Mouse (Mus musculus): Measurements from ENCODE around the gene Mdp1.

Gene Mdp1

DNA sequence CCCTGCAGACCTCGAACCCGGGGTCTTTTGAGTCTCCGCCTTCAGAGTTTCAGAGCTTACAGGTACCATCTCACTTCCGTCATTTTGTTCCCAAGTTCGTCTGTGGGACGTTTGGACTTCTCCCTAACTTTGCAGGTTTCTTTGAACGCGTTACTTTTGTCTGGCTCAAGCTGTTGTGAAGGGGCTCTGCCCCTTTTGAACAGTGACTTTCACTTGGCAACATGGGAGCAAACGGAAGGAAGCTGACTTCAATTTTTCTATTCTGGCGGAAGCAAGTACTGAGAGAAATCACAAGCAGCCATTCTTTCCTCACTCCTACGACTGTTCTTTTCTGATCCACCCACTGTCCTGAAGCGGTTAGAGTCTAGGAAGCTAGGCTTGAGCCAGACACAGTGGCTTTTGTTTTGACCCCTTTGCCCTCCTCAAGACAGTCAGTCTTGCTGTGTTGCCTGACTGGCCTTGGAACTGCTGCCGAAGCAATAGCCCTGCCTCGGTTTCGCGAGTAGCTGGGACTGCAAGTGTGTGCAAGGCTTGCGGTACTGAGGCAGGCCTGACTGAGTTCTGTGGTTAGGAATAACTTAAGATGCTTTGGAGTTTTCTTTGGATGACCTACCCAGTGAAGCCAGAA lies 15.9 kb downstream of the Mdp1 start:
- in situ Hi-C loops (cut with MboI; ENCODE audit: unreplicated experiment in 2 of 2): no loop called here

DNA sequence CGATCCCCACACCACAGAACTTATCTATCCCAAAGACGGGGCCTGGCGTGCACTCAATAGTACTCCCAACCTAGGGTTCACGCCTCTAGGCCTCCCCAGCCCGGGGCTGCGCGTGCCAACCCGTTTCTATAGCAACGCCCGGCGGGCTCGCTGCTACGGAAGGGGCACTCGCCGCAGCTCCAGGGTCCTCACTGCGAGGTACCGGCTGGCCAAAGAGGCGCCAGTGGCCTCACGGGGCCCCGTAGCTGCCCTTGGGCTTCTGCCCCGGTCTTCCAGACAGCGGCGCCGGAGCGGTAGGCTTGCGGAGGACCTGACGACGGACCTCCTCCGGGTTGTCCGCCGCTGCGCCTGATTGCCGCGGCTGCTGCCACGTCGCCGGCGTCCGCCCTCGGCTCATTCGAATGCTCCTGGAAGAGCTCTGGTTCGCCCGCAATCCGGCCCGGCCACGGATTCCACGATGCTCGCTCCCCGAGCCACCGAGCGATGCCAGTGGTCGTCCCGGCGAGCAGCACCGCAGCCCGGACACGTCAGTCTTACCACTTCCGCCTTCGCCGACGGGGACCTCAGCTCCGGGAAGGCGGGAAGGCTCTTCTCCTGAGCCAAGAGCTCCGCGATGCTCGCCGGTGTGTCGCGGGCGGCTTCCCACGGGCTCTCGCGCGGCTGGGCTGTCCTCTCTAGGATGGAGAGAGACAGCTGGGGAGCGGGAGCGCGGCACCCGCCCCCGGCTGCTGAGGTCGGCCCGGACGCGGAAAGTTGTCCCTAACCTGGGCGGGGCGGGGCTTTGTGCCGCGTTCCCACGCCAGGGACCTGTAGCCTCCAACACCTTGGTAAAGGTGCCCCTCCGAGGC lies 17.0 kb downstream of the Mdp1 start, which contains the start of gene Tm9sf1:
Tm9sf1 (minus strand) TSS at position 747 of the 848 bp plus-strand sequence.
- in situ Hi-C loops (cut with MboI; ENCODE audit: unreplicated experiment in 2 of 2): no loop called here

DNA sequence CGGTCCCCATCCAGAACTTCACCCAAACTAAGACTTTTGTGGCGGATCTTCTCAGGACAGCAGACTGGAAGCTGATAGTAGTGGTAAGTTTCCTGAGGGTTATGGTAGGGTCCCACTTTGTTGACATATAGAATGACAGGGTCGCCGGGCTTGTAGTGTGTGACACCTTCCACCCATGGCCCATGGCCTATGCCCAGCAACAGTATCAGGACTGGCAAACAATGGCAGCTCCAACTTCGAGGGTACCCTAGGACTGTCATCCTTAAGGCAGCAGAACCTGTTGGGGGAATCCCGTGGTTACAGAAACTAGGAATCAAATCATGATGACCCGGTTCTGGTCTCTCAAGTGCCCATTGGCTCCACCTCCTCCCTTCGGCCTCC lies 17.6 kb downstream of the Mdp1 start:
- in situ Hi-C loops (cut with MboI; ENCODE audit: unreplicated experiment in 2 of 2): no loop called here

DNA sequence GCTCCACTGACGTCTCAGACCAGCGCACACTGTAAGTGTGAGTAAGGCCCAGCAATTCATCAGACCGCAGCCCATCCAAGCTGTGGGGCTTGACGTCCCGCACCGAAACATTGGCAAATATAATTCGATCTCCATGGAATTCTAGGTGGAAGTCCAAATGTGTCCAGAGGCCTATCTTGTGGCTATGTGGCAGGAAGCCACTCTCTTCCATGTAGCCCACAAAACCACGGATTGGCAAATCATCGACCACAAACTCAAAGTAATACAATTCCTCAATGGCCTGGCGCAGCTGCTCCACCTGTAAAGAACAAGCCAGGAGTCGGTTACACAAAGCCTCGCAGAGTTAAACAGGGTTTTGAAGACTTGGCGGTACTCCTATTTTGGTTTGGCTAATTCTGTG lies 19.0 kb downstream of the Mdp1 start:
- in situ Hi-C loops (cut with MboI; ENCODE audit: unreplicated experiment in 2 of 2): no loop called here

DNA sequence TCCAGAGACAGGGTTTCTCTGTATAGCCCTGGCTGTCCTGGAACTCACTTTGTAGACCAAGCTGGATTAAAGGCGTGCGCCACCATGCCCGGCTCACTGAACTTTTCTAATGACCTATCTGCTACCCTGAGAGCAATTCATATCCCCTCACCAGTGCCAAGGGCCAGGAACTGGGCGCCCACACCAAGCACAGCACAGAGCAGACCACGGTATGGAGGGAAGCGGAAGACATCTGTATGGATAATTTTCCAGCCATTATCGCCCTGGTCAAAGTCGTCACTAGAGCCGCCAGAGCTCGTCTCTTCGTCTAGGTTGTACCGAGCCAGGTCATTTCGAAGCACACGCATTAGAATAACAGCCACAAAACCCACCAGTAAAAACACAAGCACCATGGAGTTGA lies 19.5 kb downstream of the Mdp1 start:
- in situ Hi-C loops (cut with MboI; ENCODE audit: unreplicated experiment in 2 of 2): no loop called here

DNA sequence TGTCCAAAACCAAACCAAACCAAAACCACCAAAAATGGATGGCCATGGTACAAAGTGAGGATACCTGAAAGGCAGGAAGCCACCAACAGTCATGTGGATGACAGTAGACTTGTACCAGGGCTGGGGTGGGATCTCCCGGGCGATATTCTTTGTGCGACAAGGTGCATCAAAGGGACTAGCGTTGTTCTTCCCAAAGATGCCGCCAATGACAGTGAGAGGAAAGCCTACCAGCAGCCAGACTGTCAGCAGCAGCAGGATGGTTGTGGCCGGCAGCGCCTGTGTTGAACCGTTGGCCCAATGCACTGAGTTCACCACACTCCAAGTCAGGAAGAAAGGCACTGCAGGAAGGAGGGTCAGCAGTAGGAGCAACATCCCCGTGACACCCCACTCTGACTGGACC lies 22.5 kb downstream of the Mdp1 start, which contains the start of gene Gm49378:
Gm49378 (minus strand) TSS at position 101 of the 400 bp plus-strand sequence.
- in situ Hi-C loops (cut with MboI; ENCODE audit: unreplicated experiment in 2 of 2): no loop called here

DNA sequence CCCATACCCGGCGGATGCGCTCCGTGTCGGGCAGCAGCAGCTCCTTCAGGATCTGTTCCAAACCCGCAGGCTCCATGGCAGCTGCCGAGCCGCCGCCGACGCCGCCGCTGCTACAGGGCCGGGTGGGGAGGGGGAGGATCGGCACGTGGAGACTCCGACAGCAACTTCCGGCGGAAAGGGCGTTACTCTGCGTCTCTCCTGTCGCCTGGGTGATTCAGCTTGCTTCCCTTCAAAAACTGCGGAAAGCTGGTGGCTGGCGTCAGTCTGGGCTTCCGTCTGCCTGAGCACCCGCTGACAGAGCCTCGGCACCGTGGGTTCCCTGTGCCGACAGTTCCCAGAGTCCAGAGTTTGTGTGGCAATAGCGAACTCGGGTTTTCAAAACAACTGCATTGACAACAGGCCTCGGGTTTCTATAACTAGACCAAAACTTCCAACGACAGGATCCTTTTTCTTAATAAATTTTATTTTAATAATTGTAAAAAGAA lies 24.7 kb downstream of the Mdp1 start, which contains the start of gene Ipo4:
Ipo4 (minus strand) TSS at position 435 of the 485 bp plus-strand sequence.
- in situ Hi-C loops (cut with MboI; ENCODE audit: unreplicated experiment in 2 of 2): no loop called here

DNA sequence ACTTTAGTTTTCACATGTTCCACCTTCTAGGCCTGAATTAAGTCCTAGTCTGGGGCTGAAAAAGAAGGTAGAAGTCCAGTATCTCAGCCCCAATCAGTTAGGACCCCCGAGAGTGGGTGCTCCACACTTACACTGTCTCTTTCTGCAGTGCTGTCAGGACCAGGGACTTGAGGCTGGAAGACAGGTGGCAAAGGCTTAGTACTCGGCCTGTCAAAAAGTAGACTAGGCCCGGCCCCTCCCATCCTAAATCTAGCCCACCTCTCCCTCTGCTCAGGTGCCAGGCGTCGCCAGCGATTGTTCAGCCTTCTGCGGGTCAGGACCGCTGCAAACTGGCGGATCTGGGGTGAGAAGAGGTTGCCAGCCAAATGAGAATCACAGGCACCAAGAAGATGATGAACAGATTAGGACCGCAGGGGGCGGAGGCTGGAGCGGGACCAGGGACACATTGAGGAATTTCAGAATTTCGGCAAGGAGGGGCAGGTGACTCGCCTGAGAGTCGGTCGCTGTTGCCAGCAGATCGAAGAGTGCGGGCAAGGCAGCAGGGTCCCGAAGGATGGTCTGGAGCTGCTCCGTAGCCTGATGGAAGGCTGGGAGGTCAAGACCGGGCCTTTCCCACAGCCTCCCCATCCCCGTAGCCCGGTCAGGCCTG lies 25.3 kb downstream of the Mdp1 start:
- in situ Hi-C loops (cut with MboI; ENCODE audit: unreplicated experiment in 2 of 2): no loop called here

DNA sequence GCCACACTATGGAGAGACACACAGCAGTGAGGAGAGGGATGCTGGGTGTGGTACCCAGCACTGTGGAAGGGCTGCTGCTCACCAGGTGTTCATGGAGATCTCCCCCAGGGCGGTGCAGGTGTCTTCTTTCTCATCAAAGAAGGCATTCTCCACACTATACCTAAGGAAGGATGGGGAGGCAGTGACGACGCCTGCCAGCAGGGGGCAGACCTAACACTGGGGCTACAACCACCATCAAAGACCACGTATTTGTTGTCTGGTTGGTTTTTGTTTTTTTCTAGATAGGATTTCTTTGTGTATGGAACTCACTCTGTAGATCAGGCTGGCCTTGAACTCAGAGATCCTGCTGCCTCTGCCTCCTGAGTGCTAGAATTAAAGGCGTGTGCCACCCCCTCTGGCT lies 31.0 kb downstream of the Mdp1 start:
- in situ Hi-C loops (cut with MboI; ENCODE audit: unreplicated experiment in 2 of 2): loop anchor here (5.0 kb wide), 1 partner anchor 123 kb away; no protein-coding TSS in a partner anchor

DNA sequence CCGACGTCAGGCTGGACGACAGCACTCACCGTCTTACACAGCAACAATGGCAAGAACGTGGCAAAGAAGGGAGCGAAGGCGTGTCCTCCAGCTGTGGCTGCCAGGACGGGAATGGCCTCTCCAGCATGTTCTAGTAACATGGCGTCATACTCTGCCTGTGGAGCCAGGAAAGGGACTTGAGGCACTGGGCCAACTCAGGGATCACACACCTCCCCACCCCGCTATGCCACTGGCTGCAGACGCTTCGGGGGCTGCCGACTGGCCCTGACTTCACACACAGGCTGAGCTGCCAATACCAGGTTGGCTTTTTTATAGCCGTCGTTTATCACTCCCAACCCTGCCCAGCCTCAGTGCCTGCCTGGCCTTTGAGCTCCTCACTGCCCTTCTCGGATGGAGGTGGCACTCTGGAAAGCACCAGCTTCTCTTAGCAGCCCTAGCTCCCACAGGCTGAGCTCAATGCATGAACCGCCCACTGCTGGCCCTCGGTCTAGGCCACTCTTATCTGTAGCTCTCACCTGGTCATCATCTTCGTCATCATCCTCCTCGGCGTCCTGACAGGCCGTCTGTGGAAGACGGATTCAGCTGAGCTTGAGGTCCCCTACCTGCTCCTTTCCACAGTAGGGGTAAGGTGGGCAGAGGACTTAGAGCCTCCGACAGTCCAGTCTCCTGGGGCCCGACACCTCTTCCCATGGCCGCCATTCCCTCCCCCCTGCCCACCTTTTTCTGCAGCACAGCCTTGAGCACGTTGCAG lies 32.1 kb downstream of the Mdp1 start:
- in situ Hi-C loops (cut with MboI; ENCODE audit: unreplicated experiment in 2 of 2): loop anchor here (5.0 kb wide), 1 partner anchor 124 kb away; no protein-coding TSS in a partner anchor

DNA sequence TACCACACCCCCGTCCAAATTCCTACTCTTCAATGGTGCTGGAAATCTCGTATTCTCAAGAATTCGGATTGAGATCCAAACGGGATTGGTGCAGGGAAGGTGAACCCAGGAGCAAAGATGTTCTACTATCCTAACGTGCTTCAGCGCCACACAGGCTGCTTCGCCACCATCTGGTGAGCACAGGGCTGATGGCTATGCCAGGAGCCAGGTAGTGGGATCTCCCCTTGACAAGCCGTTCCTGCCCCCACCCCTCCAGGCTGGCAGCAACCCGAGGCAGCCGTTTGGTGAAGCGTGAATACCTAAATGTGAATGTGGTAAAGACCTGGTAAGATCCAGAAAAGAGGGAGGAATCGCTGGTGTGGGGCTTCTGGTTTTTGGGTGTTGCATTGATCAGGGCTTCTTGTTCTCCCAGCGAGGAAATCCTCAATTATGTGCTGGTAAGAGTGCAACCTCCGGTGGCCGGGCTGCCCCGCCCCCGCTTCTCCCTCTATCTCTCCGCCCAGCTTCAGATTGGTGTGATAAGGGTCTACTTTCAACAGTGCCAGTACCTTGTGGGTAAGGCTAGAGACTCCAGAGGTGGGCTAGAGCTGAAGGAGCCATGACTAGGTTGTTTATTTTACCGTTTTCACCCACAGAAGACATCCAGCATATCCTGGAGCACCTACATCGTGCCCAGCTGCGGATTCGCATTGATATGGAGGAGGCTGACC lies 41.7 kb downstream of the Mdp1 start:
- in situ Hi-C loops (cut with MboI; ENCODE audit: unreplicated experiment in 2 of 2): no loop called here

DNA sequence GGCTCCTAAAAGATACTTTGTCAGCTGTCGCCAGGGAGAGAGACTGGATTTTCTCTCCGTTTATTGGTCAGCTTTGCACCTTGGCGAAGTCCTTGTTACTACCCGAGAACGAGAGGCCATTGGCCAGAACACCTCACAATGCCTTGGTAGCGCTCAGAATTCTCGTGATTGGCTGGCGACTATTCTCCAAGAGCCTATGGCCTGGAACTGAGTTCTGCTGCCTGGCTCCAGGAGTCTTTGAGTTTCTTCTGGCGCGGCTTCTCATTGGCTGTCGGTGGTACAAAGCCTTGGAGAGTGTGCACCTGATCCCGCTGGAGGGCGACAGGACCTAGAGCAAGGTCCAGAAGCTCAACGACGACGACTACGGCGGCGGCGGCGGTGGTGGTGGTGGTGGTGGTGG lies 42.5 kb downstream of the Mdp1 start, which contains the start of gene Rec8:
Rec8 (plus strand) TSS at position 216 of the 400 bp plus-strand sequence.
- in situ Hi-C loops (cut with MboI; ENCODE audit: unreplicated experiment in 2 of 2): no loop called here

DNA sequence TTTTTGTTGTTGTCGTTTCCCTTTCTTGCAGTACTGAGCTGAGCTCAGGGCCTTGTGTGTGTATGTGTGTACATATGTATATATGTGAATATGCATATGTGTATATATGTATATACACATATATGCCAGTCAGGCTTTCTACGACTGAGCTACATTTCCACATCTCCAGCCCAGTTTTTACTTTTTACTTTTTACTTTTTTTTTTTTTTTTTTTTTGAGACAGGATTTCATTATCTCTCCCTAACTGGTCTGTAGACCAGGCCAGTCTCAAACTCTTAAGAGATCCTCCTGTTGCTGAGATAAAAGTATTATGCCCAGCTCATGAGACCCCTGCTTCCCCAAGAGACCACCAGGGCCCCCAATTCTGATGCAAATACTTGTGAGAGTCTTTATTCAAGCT lies 43.5 kb downstream of the Mdp1 start:
- in situ Hi-C loops (cut with MboI; ENCODE audit: unreplicated experiment in 2 of 2): no loop called here

DNA sequence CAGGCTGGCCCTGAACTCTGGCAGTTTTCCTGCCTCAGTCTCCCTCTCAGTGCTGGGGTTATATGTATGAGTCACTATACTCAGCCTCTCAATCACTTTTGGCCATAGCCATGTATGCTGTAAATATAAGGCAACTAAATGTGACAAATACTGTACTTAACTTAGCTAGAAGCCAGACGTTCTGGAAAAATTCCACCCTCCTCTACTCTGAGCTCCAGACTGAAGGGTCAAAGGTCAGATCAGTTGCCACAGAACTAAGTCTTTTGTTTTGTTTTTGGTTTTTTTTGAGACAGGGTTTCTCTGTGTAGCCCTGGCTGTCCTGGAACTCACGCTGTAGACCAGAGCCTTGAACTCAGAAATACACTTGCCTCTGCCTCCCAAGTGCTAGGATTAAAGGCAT lies 44.4 kb downstream of the Mdp1 start:
- in situ Hi-C loops (cut with MboI; ENCODE audit: unreplicated experiment in 2 of 2): no loop called here

DNA sequence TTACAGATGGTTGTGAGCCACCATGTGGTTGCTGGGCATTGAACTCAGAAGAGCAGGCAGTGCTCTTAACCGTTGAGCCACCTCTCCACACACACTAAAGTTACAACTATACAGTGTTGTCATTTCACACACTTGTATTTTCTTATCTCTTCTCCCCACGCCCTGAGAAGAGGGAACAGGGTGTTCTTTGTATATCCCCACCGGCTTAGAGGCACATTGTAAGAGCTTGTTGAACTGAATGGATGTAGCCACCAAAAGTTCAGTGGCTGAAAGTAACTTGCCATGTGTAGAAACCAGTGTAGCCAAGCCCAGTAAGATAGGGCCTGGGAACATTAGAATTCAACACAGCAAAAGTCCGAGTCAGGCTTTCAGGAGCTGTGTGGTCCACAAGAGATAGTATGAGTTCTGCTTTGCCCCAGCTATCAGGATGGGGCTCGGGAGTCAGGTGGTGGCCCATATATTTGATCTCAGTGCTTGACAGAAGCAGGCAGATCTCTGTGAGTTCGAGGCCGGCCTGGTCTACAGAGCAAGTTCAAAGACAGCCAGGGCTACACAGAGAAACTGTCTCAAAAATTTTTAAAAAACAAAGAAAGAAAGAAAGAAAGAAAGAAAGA lies 45.6 kb downstream of the Mdp1 start:
- in situ Hi-C loops (cut with MboI; ENCODE audit: unreplicated experiment in 2 of 2): no loop called here

DNA sequence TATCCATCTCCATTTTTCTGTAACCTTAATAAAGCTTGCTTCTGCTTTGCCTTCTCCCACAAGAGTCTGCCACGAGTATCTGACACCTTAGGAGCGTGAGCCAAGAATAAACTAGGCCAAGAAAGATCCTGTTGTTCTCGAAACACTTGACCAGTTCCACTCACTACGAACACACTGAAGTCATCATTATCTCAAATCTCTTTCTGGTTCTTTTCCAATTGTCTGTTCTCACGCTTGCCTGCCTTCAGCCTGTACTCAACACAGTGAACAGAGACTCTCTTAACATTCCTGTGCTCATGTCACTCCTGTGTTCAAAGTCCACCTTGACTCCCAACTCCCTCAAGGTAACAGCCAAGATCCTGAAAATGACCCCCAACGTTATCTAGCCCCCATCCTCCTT lies 47.0 kb downstream of the Mdp1 start:
- in situ Hi-C loops (cut with MboI; ENCODE audit: unreplicated experiment in 2 of 2): no loop called here

DNA sequence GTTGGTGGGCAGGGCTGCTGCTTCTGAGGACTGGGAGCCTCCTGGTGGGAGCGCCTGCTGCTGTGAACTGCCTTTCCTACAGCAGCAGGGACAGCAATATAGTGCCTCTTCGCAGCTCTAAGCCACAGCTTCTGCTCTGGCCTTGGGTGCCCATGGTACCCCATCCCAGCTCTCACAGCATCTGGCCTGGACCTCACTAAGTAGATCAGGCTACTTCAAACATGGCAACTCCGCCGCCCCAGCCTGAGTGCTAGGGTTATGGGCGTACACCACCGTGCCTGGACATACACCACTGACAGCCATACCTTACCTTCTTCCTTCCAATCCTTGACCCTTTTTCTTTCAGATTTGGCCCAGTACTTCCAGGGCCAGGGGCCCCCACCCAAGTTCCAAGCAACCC lies 52.0 kb downstream of the Mdp1 start:
- in situ Hi-C loops (cut with MboI; ENCODE audit: unreplicated experiment in 2 of 2): no loop called here
